Mouse (Mus musculus) midbrain, embryonic 15.5 days (tissue): ENCODE data around the gene Srebf2. TPM values are rescaled to one million over a fixed set of nuclear protein-coding genes. Genes with fewer than 3 reads are reported as not detected.

ENCODE experiments used
- ATAC-seq: fragments of 200-750 bp; cut with Nextera tagmentation; replicated peaks from 2 replicates; pipeline ENCODE4 v1.8.0; 2017; ENCODE audit warnings: moderate TSS enrichment
- H3K27ac ChIP-seq: fragments of 300-500 bp; sonication (generic); 2 replicates; pipeline ENCODE4 v1.5.1; 2015; ENCODE audit warnings: mild to moderate bottlenecking, inconsistent platforms
- H3K27me3 ChIP-seq: fragments of 300-500 bp; sonication (generic); replicated peaks from 2 replicates; pipeline ENCODE4 v1.6.1; 2015; ENCODE audit warnings: inconsistent platforms
- H3K36me3 ChIP-seq: fragments of 300-500 bp; sonication (generic); replicated peaks from 2 replicates; pipeline ENCODE4 v1.6.1; 2015; ENCODE audit warnings: inconsistent platforms
- H3K4me1 ChIP-seq: fragments of 300-500 bp; sonication (generic); 2 replicates; pipeline ENCODE4 v1.6.1; 2015; ENCODE audit warnings: inconsistent platforms
- H3K4me2 ChIP-seq: fragments of 300-500 bp; sonication (generic); 2 replicates; pipeline ENCODE4 v1.6.1; 2015; ENCODE audit warnings: inconsistent platforms, mild to moderate bottlenecking, moderate library complexity
- H3K4me3 ChIP-seq: fragments of 300-500 bp; sonication (generic); 2 replicates; pipeline ENCODE4 v1.5.1; 2015; ENCODE audit warnings: mild to moderate bottlenecking, inconsistent platforms
- H3K9ac ChIP-seq: fragments of 300-500 bp; sonication (generic); 2 replicates; pipeline ENCODE4 v1.6.1; 2015; ENCODE audit warnings: mild to moderate bottlenecking, inconsistent platforms
- H3K9me3 ChIP-seq: fragments of 300-500 bp; sonication (generic); 2 replicates; pipeline ENCODE4 v1.6.1; 2016; ENCODE audit warnings: inconsistent platforms
- WGBS: fragments of 180-500 bp; shearing (Covaris S2); methylation state at CpG from one replicate; pipeline ENCODE4 v1.1.7; 2015; ENCODE audit warnings: mixed read lengths; 5-methylcytosine and 5-hydroxymethylcytosine counted together
- polyA plus RNA-seq: library from polyadenylated mRNA; unstranded; fragments of >200 nt; fragmentation: Nextera tagmentation; extraction: Ambion mirVana; gene quantifications from 2 replicates; pipeline ENCODE4 v1.2.1, GENCODE M21; 2015

Gene Srebf2
- polyA plus RNA-seq, 1 experiment from 2014 or later, result 224 TPM

DNA sequence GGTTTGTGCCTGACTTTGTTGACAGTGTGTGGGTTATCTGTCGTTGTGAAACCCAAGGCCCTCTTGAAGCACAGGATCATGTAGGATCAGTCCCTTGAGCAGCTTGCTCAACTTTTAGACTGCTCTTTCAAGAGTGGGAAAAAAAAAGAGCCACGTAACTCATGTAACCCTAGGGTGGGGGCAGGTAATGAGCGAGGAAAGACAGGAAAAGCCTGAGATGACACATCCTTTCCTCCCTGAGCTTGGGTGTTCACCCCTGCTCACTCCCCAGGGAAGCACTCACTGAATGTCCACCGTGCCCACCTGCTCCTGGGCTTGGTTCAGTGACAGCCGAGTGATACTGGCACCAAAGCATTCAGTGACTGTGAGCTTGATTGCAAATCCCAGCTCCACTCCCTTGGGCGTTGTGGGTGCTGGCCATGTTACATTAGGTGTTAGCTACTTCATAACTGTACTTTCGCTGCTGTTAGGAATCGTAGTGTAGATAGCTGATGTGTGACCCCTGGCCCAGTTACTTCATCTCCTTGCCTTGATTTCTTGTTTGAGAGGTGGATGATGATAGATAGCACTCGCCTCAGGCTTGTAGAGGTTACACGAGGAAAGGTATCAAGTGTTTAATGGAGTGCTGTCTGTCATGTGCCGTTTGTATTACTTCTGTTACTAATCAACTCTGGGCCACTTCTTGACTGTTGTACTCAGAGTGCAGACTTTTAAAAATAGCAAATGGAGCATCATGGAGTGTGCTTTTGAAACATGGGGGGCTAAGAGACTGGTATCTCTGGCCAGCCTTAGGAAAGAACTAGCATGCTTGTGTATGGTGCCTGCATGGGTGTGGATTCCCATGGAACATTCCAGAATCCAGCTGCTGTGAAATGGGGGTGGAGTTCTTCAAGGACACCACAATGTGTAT lies 14.0 kb downstream of the Srebf2 start:
- WGBS, result 81% methylated on average over 11 of the region's 11 CpGs
- peaks cover 41% of the 10 kb centered on the region for H3K4me1 ChIP-seq

DNA sequence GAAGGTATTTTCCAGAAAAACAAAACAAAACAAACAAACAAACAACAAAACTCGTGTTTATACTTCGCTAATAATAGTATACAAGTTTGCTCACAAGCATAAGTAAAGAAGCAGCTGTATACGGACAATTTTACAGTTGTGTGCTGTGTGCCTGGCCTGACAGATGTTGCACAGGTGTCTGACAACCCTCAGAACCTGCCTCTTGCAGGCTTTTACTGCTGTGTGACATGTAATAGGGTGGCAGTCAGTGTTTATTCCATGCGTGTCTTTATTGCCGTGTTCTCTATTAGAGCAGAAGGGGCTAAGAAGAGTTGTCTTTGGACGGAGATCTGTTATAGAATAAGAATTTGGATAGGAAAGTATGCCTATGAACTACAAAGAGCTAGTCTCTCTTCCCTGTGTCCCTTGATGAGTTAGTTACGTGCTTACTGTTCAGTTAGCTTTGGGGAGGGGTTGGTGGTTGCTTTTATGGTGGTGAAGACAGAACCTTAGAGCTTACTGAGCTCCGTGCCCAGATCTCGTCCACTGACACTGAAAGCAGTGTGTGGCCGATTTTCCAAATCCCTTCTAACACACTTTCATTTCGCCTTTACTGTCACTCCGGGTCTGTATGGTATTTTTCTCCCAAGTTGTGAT lies 15.1 kb downstream of the Srebf2 start:
- WGBS, result 87% methylated on average over 12 of the region's 12 CpGs
- Histone ChIP-seq H3K27me3 (no peaks in the 10 kb centered on the region), H3K36me3 (no peaks in the 10 kb centered on the region), H3K27ac (no peak overlapping the region), H3K9ac (no peak overlapping the region), H3K9me3 (no peaks in the 10 kb centered on the region), H3K4me3 (no peak overlapping the region), H3K4me1 (peaks cover 52% of the 10 kb centered on the region), H3K4me2 (no peak overlapping the region)
- no peak for ATAC-seq

More for the DNA sequence above, 14.0 kb downstream of the Srebf2 start:
- Histone ChIP-seq H3K27ac (no peak overlapping the region), H3K4me3 (no peak overlapping the region), H3K9ac (no peak overlapping the region), H3K36me3 (no peaks in the 10 kb centered on the region), H3K4me2 (no peak overlapping the region), H3K9me3 (no peaks in the 10 kb centered on the region), H3K27me3 (no peaks in the 10 kb centered on the region)
- ATAC-seq, result no peak

DNA sequence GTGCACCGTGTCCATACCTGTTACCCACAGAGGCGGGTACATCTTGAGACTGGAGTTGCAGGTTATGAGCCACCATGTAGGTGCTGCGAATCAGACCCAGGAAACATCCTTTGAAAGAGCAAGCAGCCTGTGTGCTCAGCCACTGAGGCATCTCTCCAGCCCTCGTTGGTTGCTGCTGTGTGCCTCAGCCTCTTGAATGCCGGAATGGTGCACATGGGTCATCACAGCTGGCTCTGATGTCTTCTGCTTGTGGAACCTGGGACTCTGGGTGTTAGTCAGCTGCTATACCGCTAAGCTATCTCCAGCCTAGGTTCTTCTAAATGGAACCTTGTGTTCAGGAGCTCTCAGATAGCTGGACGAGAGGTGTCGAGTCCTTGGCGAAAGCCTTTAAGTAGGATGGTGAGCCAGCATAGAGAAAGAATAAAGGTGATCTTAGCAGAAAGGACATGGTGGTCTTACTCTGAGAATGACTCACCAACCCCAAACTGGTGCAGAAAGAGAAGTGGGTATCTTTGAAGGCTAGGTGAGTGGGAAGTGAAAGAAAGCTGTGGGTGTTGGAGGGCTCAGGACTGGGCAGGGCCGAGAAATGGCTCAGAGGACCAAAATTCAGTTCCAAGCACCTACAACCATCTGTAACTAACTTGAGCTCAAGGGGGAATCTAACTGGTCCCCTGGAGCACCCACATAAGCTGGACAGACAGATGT lies 16.5 kb downstream of the Srebf2 start:
- Histone ChIP-seq H3K4me2 (no peak overlapping the region), H3K27me3 (no peaks in the 10 kb centered on the region), H3K4me1 (peaks cover 56% of the 10 kb centered on the region), H3K27ac (no peak overlapping the region), H3K4me3 (no peak overlapping the region), H3K9me3 (no peaks in the 10 kb centered on the region), H3K9ac (no peak overlapping the region), H3K36me3 (no peaks in the 10 kb centered on the region)
- ATAC-seq, result no peak
- 87% methylated on average over 10 of the region's 10 CpGs for WGBS

DNA sequence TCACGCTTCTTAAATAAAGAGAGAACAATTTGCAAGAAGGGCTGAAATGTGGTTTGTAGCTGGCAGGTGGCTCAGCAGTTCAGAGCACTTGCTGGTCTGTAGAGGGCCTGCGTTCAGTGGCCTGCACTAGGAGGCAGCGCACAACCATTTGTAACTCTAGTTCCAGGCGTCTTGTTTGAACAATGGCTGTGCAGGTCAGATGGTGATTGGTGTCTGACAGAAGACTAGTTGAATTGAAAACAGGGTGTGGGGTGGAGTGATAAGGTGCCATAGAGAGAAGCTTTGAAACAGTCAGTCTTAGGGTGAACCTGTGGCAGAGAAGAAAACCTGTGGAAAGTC lies 17.0 kb downstream of the Srebf2 start:
- 54% methylated on average over 4 of the region's 4 CpGs for WGBS
- Histone ChIP-seq H3K4me1 (peaks cover 51% of the 10 kb centered on the region), H3K36me3 (no peaks in the 10 kb centered on the region), H3K4me3 (no peak overlapping the region), H3K9ac (no peak overlapping the region), H3K27ac (no peak overlapping the region), H3K4me2 (no peak overlapping the region), H3K27me3 (no peaks in the 10 kb centered on the region), H3K9me3 (no peaks in the 10 kb centered on the region)
- ATAC-seq, result no peak

DNA sequence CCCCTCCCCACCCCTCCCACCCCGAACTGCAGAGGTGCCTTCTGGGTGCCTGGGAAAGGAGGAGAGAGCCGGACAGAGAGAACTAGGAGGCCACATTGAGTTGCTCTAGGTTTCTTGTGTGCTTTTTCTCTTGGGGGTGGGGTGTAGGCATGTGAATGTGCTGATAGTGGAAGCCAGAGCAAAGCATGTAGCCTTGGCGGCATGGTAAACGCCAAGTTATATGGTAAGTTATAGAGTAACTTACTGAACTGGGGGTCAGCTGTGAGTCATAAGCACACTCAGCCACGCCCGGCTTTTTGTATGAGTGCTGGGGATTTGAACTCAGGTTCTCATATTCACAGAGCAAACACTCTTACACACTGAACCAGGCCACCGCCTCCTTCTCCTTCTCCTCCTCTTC lies 17.5 kb downstream of the Srebf2 start:
- Histone ChIP-seq H3K4me1 (peaks cover 47% of the 10 kb centered on the region), H3K9ac (no peak overlapping the region), H3K27ac (no peak overlapping the region; the same call in 1 of the 2 replicates), H3K27me3 (no peaks in the 10 kb centered on the region), H3K36me3 (no peaks in the 10 kb centered on the region), H3K4me3 (no peak overlapping the region), H3K9me3 (no peaks in the 10 kb centered on the region), H3K4me2 (no peak overlapping the region)
- no peak for ATAC-seq
- WGBS, result 80% methylated on average over 7 of the region's 7 CpGs

DNA sequence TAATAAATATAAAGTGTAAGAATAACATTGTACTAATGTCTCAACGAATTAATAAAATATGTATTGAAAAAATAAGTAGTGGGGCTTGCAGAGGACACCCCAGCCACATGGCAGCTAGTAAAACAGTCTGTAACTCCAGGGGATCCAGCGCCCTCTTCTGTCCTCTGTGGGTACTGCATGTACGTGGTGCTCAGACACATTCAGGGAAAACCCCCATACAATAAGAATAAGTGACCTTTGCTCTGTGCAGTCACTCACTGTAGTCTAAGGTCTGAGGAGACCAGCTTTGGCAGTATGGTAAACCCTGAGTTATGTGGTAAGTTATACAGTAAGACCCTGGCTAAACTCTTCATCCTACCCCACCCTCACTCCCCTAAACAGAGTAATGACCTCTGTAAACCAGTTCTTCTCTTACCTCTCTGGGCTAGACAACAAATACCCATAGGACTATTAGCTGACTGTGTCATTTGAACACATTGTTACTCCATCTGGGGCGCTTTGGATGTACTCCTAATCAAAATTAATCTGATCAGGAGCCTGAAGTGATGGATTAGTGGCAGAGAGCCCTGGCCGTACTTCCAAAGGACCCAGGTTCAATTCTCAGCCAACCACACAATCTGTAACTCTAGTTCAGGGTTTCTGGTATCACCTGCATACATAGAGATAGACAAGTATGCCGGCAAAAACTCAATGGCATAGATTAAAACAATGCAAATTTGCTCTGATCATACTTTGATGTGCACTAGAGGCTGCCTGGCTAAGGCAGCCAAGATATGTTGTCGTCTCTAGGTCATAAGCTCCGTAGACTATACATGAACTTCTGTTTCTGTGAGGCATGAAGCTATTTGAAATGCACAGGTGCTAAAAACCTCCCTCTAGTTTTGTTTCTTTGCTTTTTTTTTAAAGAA lies 18.6 kb downstream of the Srebf2 start:
- H3K27me3 ChIP-seq, result no peaks in the 10 kb centered on the region
- H3K9me3 ChIP-seq, result no peaks in the 10 kb centered on the region
- ATAC-seq, result no peak
- peaks cover 40% of the 10 kb centered on the region for H3K4me1 ChIP-seq
- no peak overlapping the region for H3K27ac ChIP-seq
- H3K4me3 ChIP-seq, result no peak overlapping the region
- WGBS, result 51% methylated on average over 8 of the region's 8 CpGs
- no peak overlapping the region for H3K4me2 ChIP-seq
- H3K9ac ChIP-seq, result no peak overlapping the region
- peaks cover 3% of the 10 kb centered on the region; the same call in 1 of the 2 replicates for H3K36me3 ChIP-seq

DNA sequence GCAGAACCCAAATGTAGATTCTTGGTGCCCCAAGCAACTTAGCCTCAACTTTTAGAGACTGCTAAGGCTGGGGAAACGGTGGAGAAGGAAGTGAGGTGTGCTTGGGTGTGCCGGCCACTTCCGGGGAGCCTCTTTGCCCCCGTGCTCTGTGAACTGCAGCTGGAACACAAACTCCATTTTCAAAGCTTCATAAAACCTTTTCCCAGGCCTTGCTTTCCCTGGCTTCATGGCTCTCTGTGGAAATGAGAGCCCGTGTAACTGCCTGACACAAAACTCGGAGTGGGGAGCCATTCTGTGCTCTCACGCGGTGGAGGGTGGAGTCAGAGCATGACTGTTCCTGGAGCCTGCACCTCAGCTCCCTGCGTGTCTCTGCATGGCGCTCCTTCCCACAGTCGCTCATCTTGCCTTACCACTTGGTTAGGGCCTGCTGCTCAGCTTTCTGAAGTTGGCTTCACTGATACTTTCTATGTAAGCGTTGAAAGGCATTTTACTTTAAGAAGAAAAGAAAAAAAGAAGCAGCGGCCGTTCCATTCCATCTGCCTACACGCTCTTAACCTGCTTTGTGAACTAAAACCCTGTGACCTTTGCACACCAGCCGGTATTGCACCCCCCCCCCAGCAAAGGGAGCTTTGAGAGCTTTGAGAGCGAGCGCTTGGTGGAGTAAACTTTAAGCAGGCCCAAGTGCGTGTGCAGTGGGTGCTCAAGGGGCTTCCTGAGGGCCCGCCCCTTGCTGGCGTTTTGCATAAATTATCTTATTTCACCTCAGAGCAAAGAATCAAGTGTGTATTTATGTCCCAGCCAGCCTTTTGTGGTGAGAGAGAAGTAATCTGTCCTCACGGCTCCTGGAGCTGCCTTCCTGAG lies 19.5 kb downstream of the Srebf2 start:
- no peak overlapping the region for H3K9ac ChIP-seq
- WGBS, result 32% methylated on average over 22 of the region's 22 CpGs
- no peak for ATAC-seq
- H3K27ac ChIP-seq, result no peak overlapping the region
- H3K4me2 ChIP-seq, result no peak overlapping the region
- peaks cover 9% of the 10 kb centered on the region; the same call in 1 of the 2 replicates for H3K36me3 ChIP-seq
- no peaks in the 10 kb centered on the region for H3K27me3 ChIP-seq
- H3K4me1 ChIP-seq, result peaks cover 34% of the 10 kb centered on the region
- H3K4me3 ChIP-seq, result no peak overlapping the region
- H3K9me3 ChIP-seq, result no peaks in the 10 kb centered on the region

DNA sequence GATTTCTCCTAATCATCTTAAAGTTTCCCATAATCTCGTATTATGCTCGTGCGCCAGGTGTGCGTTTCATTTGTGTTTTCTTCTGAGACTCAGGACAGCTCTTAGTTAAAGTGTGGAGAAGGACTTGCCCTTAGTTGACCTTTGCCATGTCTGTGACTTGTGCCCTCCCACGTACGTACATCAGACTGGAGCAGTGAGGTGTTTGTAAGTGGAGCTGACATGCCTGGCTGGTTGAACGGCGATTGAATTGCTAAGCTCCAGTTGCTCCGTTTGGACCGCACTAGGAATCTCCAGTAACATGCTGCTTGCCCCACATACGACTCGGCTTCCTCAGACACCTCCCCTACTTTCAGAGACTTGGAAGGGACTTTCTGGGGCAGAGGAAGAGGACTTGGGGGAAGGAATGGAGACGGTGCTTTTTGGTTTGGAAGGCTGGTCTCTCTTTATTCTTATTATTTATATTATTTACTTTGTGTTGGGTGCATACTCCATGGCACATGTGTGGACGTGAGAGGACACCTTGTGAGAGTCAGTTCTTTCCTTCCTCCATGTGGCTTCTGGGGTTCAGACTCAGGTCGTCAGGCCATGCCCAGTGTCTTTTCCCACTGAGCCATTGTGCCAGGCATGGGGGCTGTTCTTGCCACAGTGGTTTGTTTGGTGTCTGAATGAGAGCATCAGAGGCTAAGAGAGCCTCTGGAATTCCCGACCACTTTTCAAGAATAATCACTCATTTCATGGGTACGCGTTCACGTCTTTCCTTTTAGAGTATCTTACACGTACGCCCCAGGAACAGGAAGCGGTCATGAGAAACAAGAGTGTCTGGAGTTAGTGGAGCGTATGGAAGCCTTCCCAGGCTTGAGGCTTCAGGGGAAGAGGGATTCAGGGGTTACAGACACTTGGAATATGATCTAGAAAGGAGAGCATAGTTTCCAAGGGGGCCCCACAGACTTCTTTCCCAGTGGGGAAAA lies 20.5 kb downstream of the Srebf2 start:
- H3K4me1 ChIP-seq, result peaks cover 32% of the 10 kb centered on the region

DNA sequence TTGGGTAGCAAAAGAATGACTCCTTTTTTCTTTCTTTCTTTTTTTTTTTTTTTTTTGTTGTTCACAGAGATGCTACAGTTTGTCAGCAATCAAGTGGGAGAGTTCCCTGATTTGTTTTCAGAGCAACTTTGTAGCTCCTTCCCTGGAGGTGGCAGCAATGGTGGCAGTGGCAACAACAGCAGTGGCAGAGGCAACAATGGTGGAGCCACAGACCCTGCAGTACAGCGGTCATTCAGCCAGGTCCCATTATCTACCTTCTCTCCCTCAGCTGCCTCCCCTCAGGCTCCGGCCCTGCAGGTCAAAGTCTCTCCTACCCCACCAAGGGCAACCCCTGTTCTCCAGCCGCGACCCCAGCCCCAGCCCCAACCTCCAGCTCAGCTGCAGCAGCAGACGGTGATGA lies 22.7 kb downstream of the Srebf2 start:
- Histone ChIP-seq H3K4me2 (no peak overlapping the region), H3K27ac (no peak overlapping the region), H3K4me3 (no peak overlapping the region), H3K27me3 (no peaks in the 10 kb centered on the region), H3K9ac (no peak overlapping the region), H3K9me3 (no peaks in the 10 kb centered on the region), H3K36me3 (peaks cover 26% of the 10 kb centered on the region; the same call in 1 of the 2 replicates), H3K4me1 (peaks cover 27% of the 10 kb centered on the region)
- no peak for ATAC-seq
- WGBS, result 86% methylated on average over 5 of the region's 5 CpGs

More for the DNA sequence above, 20.5 kb downstream of the Srebf2 start:
- ATAC-seq, result no peak
- H3K36me3 ChIP-seq, result peaks cover 13% of the 10 kb centered on the region; the same call in 1 of the 2 replicates
- WGBS, result 48% methylated on average over 23 of the region's 23 CpGs
- H3K4me3 ChIP-seq, result no peak overlapping the region
- H3K9ac ChIP-seq, result no peak overlapping the region
- H3K4me2 ChIP-seq, result no peak overlapping the region
- no peaks in the 10 kb centered on the region for H3K9me3 ChIP-seq
- H3K27ac ChIP-seq, result no peak overlapping the region
- H3K27me3 ChIP-seq, result no peaks in the 10 kb centered on the region
